Mouse (Mus musculus) effector memory CD4-positive, alpha-beta T cell, adult 5 months (primary cell): ENCODE data around the gene Sun2. TPM values are rescaled to one million over a fixed set of nuclear protein-coding genes. Genes with fewer than 3 reads are reported as not detected.

Source experiments
- polyA plus RNA-seq: library from polyadenylated mRNA; unstranded; fragments of 100-300 nt; shearing (Covaris generic); gene quantifications from one replicate; pipeline ENCODE4 v1.2.1, GENCODE M21; 2017

Gene Sun2
- 81.5 TPM for polyA plus RNA-seq

DNA sequence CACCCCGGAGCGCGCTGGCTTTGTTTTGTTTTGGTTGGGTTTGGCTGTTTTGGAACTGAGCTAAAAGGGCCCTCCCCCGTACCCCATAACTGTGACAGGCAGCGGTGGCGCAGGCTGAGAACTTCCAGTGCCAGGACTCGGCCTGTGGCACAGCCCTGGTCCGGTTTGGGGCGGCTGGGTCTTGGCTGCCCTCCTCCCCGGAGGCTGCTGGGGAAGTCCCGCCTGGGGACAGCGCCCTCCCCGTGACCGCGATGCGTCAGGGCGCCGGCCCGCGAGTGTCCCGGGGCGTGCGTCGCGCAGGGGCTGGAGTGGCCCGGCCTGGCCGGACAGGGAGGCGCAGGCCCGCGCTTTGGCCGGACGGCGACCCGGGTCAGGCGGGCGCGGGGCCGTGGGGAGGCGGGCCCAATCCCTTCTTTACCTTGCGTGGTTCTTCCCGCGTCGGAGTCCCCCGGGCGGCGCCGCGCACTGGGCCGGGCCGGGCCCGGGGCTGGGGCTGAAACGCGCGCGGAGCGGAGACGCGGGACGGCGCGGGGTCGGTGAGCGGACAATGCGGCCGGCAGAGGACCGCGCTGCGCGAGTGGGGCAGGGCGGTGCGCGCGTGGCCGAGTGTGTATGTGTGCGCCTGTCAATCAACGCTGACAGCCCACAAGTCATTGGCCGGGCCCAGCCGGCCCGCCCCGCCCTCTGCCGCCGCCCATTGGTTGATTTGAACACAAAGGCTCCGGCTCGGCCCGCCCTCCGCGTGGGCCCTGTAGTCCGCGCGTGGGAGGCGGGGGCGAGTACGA, at the start of gene Sun2:
Gene Sun2 (minus strand): TSS at position 616 of the 785 bp plus-strand sequence.

DNA sequence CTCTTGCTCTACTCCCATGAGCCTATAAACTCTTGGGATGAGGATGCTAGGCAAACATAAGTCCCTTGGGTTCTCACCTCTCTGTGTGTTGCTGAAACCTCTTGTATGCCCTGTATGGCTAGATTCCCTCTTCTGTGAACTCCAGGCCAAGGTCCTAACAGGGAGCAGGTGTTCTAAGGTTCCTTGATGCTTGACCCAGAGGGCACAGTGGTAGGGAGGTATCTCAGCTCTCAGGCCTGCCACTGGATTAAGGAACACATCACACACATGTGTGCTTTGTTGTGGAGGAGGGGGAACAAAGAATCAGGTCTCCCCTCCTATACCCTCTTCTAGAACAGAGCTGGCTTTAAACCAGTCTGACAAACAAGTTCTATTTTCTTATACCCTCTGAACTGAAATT, 35.4 kb upstream of the Sun2 start, which contains the start of gene Dnal4:
Gene Dnal4 (minus strand): TSS at position 101 of the 400 bp plus-strand sequence.

DNA sequence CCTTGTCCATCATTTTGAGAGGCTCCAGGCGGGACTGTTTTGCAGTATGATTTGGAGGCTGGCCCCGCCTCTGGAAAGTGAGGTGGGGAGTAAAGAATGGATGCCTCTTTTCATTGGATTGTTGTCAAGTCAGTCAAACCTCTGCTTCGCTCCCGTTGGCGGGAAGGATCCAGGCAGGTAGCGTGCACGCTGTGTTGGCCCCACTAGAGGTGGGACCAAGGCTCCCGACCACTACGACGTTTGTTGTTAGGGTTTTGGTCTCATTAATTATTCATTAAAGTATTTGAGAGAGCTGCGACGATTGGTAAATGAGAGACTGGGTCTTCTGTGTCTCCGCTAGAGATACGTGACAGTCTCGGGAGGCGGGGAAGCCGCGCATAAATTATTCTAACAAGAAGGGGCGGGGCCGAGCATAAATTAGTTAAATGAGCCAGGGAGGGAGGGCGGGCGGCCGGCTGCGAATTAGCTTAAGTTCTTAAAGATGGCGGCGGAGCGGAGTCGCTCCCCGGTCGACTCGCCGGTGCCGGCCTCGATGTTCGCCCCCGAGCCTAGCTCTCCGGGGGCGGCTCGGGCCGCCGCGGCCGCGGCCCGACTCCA, 51.8 kb downstream of the Sun2 start, which contains the start of gene Gtpbp1:
Gene Gtpbp1 (plus strand): TSS at position 420 of the 597 bp plus-strand sequence.

DNA sequence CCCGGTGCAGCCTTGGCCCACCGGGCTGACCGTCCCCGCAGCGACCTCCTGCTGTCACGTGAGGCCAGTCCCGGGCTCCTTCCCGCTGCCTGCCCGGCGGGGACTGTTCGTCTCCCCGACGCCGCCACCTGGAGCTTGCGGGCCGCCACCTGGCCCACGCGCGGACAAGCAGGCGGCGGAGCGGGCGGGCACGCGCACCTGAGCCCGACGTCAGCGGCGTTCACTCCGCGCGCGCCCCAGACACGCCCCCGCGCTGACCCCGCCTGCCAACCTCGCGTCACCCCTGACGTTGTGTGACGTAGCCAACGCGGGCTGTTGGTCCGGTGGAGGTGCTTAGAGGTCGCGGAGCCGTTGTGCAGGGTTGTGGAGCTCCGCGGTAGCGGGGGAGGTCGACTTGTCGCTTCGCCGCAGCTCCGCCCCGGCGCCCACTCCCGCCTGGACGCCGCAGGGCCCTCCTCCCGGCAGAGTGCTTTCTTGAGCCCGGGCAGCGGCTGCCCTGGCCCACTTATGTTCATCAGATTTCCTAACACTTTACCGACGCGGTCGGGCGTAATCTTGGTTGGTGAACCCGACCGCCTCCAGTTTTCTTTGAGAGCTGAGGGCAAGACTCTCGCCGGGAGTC, 54.6 kb downstream of the Sun2 start, which contains the start of gene Josd1:
Gene Josd1 (minus strand): TSS at position 274 of the 622 bp plus-strand sequence.

Other genes starting within 250 kb of the Sun2 start
- gene Kcnj4, start 237.3 kb downstream of the Sun2 start, polyA plus RNA-seq: not detected
- gene Kdelr3, start 226.1 kb downstream of the Sun2 start, polyA plus RNA-seq: not detected
- gene Ddx17, start 195.8 kb downstream of the Sun2 start, polyA plus RNA-seq: 28.9 TPM
- not detected for gene Dmc1, start 137.4 kb downstream of the Sun2 start, polyA plus RNA-seq
- 0.24 TPM for gene Fam227a, start 83.6 kb downstream of the Sun2 start, polyA plus RNA-seq
- gene Cby1, start 83.3 kb downstream of the Sun2 start, polyA plus RNA-seq: 3.7 TPM
- 160 TPM for gene Tomm22, start 71.7 kb downstream of the Sun2 start, polyA plus RNA-seq
- gene Josd1, start 54.6 kb downstream of the Sun2 start, polyA plus RNA-seq: 64.5 TPM
- 125 TPM for gene Gtpbp1, start 51.7 kb downstream of the Sun2 start, polyA plus RNA-seq
- gene Dnal4, start 35.3 kb upstream of the Sun2 start, polyA plus RNA-seq: 5.9 TPM
- gene Nptxr, start 62.2 kb upstream of the Sun2 start, polyA plus RNA-seq: 0.45 TPM
- not detected for gene Npcd, start 91.7 kb upstream of the Sun2 start, polyA plus RNA-seq
- gene Cbx6, start 92.2 kb upstream of the Sun2 start, polyA plus RNA-seq: 17.2 TPM
- gene Apobec3, start 149.1 kb upstream of the Sun2 start, polyA plus RNA-seq: 225 TPM
- gene Cbx7, start 228.6 kb upstream of the Sun2 start, polyA plus RNA-seq: 170 TPM